Mouse (Mus musculus) urinary bladder, adult 2 months (tissue): Measurements from ENCODE around the gene Gm6685. TPM values are rescaled to one million over a fixed set of nuclear protein-coding genes. Genes with fewer than 3 reads are reported as not detected.
"Not testable (repeated sequence)": the region's sequence is repeated elsewhere in the genome, so short reads cannot be mapped to it uniquely, and the experiment has no call there.

ENCODE experiments used
- DNase-seq: peaks from one replicate; pipeline ENCODE4 v3.0.0; 2022; ENCODE audit warnings: low spot score
- polyA plus RNA-seq: library from polyadenylated mRNA; depleted of rRNA; stranded (reverse); fragments of >200 nt; gene quantifications from 2 replicates; pipeline ENCODE4 v1.2.3, GENCODE M21; 2012; rRNA removed

Gene Gm6685
- 0.27 and 0.32 TPM in 2 replicates for polyA plus RNA-seq

- not testable (repeated sequence) for DNase-seq
These were observed at the start of gene Gm6685 for GRCm38 (mm10) chr11:28339224-28340150. TSS of gene Gm6685 (minus strand) at chr11:28339867.

GRCm38 (mm10) chr11:28375891-28376290, 36.2 kb upstream of the Gm6685 start:
- no peak for DNase-seq

- no peak for DNase-seq
These were observed 35.0 kb upstream of the Gm6685 start for GRCm38 (mm10) chr11:28374636-28375035.

- DNase-seq, result not testable (repeated sequence)
These were observed 31.7 kb upstream of the Gm6685 start for GRCm38 (mm10) chr11:28371381-28371780.

- no peak for DNase-seq
These were observed 26.2 kb upstream of the Gm6685 start for GRCm38 (mm10) chr11:28365929-28366244.

- peak; percentile 38 for DNase-seq
These were observed 25.7 kb upstream of the Gm6685 start for GRCm38 (mm10) chr11:28365209-28365928.

GRCm38 (mm10) chr11:28343465-28343864, 3.8 kb upstream of the Gm6685 start:
- DNase-seq, result no peak

GRCm38 (mm10) chr11:28341887-28342286, 2.2 kb upstream of the Gm6685 start:
- no peak for DNase-seq

- DNase-seq, result no peak
These were observed 11.8 kb downstream of the Gm6685 start for GRCm38 (mm10) chr11:28327878-28328277.

GRCm38 (mm10) chr11:28313396-28313795, 26.3 kb downstream of the Gm6685 start:
- no peak for DNase-seq

GRCm38 (mm10) chr11:28307723-28308122, 31.9 kb downstream of the Gm6685 start:
- DNase-seq, result no peak

GRCm38 (mm10) chr11:28290440-28290839, 49.2 kb downstream of the Gm6685 start:
- no peak for DNase-seq

Other genes starting within 250 kb of the Gm6685 start
- 0.78 and 1.0 TPM in 2 replicates for gene Ccdc85a, start 244.5 kb upstream of the Gm6685 start, polyA plus RNA-seq